Mouse (Mus musculus) midbrain, embryonic 15.5 days (tissue): ENCODE results near the gene Atp6v1f. TPM values are rescaled to one million over a fixed set of nuclear protein-coding genes. Genes with fewer than 3 reads are reported as not detected.

Source experiments
- ATAC-seq: fragments of 200-750 bp; cut with Nextera tagmentation; replicated peaks from 2 replicates; pipeline ENCODE4 v1.8.0; 2017; ENCODE audit warnings: moderate TSS enrichment
- H3K27ac ChIP-seq: fragments of 300-500 bp; sonication (generic); 2 replicates; pipeline ENCODE4 v1.5.1; 2015; ENCODE audit warnings: mild to moderate bottlenecking, inconsistent platforms
- H3K27me3 ChIP-seq: fragments of 300-500 bp; sonication (generic); replicated peaks from 2 replicates; pipeline ENCODE4 v1.6.1; 2015; ENCODE audit warnings: inconsistent platforms
- H3K36me3 ChIP-seq: fragments of 300-500 bp; sonication (generic); replicated peaks from 2 replicates; pipeline ENCODE4 v1.6.1; 2015; ENCODE audit warnings: inconsistent platforms
- H3K4me1 ChIP-seq: fragments of 300-500 bp; sonication (generic); 2 replicates; pipeline ENCODE4 v1.6.1; 2015; ENCODE audit warnings: inconsistent platforms
- H3K4me2 ChIP-seq: fragments of 300-500 bp; sonication (generic); 2 replicates; pipeline ENCODE4 v1.6.1; 2015; ENCODE audit warnings: inconsistent platforms, mild to moderate bottlenecking, moderate library complexity
- H3K4me3 ChIP-seq: fragments of 300-500 bp; sonication (generic); 2 replicates; pipeline ENCODE4 v1.5.1; 2015; ENCODE audit warnings: mild to moderate bottlenecking, inconsistent platforms
- H3K9ac ChIP-seq: fragments of 300-500 bp; sonication (generic); 2 replicates; pipeline ENCODE4 v1.6.1; 2015; ENCODE audit warnings: mild to moderate bottlenecking, inconsistent platforms
- H3K9me3 ChIP-seq: fragments of 300-500 bp; sonication (generic); 2 replicates; pipeline ENCODE4 v1.6.1; 2016; ENCODE audit warnings: inconsistent platforms
- WGBS: fragments of 180-500 bp; shearing (Covaris S2); methylation state at CpG from one replicate; pipeline ENCODE4 v1.1.7; 2015; ENCODE audit warnings: mixed read lengths; 5-methylcytosine and 5-hydroxymethylcytosine counted together
- polyA plus RNA-seq: library from polyadenylated mRNA; unstranded; fragments of >200 nt; fragmentation: Nextera tagmentation; extraction: Ambion mirVana; gene quantifications from 2 replicates; pipeline ENCODE4 v1.2.1, GENCODE M21; 2015

Gene Atp6v1f
- polyA plus RNA-seq, 1 experiment from 2014 or later, result 342 TPM

DNA sequence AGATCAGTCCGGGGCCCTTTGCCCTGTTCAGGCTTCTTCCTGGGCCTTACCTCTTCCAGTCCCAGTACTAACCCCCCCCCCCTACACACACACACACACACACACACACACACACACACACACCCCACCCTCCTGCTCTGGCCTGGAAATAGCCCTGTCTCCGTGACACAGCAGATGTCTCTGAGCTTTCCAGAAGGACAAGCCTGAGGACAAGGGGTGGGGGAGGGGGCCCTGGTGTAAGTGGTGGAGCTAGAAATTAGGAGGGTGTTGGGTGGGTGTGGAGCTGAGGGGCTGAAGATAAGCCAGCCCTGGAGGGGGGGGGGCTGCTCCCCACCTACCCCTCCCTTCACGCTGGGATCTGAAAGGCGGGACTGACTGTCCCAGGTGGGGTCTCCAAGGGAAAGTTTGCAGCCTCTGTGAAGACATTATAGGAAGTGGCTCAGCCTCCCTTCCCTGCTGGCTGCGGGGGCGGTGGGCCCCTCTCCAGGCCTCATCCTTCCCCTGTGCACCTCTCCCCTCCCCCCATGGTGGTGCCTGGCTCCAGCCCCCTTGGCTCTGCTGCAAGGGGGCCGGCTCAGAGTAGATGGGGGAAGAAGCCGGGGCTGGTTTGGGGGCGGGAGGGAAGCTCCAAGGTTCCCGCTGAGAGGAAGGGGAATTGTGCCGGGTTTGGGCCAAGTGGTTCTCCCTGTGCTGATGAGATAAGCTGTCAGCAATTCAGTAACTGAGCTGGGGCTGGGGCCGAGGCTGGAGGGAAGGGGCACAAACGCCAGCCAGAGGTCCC lies 32.4 kb upstream of the Atp6v1f start:
- Histone ChIP-seq H3K27me3 (peaks cover 39% of the 10 kb centered on the region), H3K27ac (peak overlapping the region; percentile 62; the same call in 1 of the 2 replicates), H3K4me3 (no peak overlapping the region), H3K9ac (no peak overlapping the region), H3K9me3 (no peaks in the 10 kb centered on the region), H3K4me1 (peaks cover 35% of the 10 kb centered on the region), H3K36me3 (no peaks in the 10 kb centered on the region), H3K4me2 (peak overlapping the region; percentile 72)
- peak; percentile 65 for ATAC-seq
- 8% methylated on average over 13 of the region's 13 CpGs for WGBS

DNA sequence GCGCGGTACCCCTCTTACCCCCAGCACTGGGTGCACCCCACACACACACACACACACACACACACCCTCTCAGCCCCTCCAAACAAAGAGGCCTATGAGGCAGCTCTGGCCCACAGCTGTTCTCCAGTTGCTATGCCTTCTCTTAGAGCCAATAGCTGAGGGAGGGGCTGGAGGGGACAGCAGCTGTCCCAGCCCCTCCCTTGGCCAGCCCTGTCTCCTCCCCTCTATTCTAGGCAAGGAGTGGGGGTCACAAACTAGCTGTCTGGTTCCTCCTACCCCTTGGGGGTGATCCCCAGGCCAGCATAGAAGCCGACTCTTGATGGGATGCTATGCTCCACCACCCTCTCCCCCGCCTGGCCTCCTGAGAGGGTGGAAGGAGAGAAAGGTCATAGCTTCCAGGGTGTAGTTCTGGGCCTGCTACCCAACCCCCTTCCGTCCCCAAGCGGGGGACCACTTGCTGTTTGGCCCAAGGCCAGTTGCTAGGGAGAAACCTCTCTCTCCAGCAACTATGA lies 31.5 kb upstream of the Atp6v1f start:
- no peak overlapping the region for H3K9ac ChIP-seq
- no peak overlapping the region for H3K4me3 ChIP-seq
- peak; percentile 60 for ATAC-seq
- H3K4me1 ChIP-seq, result peaks cover 35% of the 10 kb centered on the region
- peak overlapping the region; percentile 62 for H3K27ac ChIP-seq
- WGBS, result 15% methylated on average over 6 of the region's 6 CpGs
- peaks cover 34% of the 10 kb centered on the region for H3K27me3 ChIP-seq
- no peaks in the 10 kb centered on the region for H3K36me3 ChIP-seq
- H3K9me3 ChIP-seq, result no peaks in the 10 kb centered on the region
- H3K4me2 ChIP-seq, result peak overlapping the region; percentile 15; the same call in 1 of the 2 replicates

DNA sequence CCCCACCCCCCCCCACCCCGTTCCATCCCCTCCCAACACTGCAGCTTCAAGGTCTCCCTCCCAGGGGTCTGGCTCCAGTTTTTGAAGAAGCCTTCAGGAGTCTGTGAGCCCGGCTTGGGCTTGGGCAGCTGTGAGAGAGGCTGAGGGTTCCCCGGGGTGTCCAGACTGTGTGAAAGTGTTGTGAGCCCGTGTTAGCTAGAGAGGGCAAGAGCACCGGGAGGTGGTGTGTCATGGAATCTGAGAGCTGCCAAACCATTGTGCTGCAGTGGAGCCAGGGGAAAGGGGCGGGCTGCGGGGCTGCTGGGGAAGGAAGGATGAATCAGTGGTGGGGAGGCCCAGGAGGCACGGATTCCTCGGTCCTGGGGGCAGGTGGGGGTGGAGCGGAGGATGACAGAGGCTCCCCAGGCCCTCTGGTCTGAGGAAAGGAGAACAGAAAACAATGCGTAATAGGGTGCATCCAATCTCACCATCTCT lies 31.0 kb upstream of the Atp6v1f start:
- Histone ChIP-seq H3K4me3 (no peak overlapping the region), H3K4me1 (peaks cover 35% of the 10 kb centered on the region), H3K36me3 (no peaks in the 10 kb centered on the region), H3K9ac (no peak overlapping the region), H3K27me3 (peaks cover 31% of the 10 kb centered on the region), H3K9me3 (no peaks in the 10 kb centered on the region), H3K4me2 (peak overlapping the region; percentile 15; the same call in 1 of the 2 replicates), H3K27ac (peak overlapping the region; percentile 54)
- 5% methylated on average over 11 of the region's 11 CpGs for WGBS
- ATAC-seq, result peak; percentile 35

DNA sequence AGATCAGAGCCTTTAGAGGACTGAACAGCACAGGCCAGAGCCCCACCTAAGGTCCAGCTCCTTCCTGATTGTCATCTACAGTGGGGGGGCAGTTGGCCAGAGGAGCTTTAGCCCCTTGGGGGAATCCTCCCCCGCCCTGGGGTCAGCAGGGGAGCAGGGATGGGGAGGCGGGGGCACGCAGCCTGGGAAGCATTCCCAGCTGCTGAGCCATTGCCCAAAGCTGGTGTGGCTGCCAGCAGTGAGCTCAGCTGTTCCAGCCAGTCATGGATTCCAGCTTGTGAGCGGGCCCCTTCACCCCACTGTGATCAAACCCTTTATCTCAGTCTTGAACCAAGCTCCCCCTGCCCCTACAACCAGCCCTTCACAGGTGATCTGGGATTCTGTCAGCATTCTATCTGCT lies 28.3 kb upstream of the Atp6v1f start:
- H3K36me3 ChIP-seq, result no peaks in the 10 kb centered on the region
- no peaks in the 10 kb centered on the region for H3K9me3 ChIP-seq
- no peak for ATAC-seq
- H3K4me3 ChIP-seq, result no peak overlapping the region
- H3K9ac ChIP-seq, result no peak overlapping the region
- peaks cover 12% of the 10 kb centered on the region for H3K27me3 ChIP-seq
- 78% methylated on average over 4 of the region's 4 CpGs for WGBS
- H3K4me1 ChIP-seq, result peaks cover 21% of the 10 kb centered on the region
- no peak overlapping the region for H3K27ac ChIP-seq
- H3K4me2 ChIP-seq, result no peak overlapping the region

DNA sequence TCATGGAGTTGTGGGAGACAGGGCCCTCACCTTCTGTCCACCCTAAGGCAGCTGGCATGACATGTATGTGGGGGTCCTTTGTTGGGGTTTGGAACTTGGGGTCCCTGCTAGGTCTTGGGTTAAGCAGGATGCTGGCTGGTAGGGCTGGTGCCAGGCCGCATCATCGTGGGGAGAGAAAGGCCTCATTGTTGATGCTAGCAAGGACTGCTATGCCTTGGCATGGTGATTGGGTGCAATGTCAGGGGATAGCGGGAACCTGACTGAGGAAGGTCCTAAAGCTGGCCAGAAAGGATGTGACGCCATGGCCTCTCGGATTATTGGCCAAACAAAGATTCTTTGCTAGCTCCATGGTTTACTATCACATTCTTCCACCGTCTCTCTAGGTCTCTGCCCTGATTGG lies 27.7 kb upstream of the Atp6v1f start:
- Histone ChIP-seq H3K27ac (no peak overlapping the region), H3K4me1 (peaks cover 21% of the 10 kb centered on the region), H3K9ac (no peak overlapping the region), H3K36me3 (no peaks in the 10 kb centered on the region), H3K4me2 (no peak overlapping the region), H3K4me3 (no peak overlapping the region), H3K9me3 (no peaks in the 10 kb centered on the region), H3K27me3 (peaks cover 7% of the 10 kb centered on the region; the same call in 1 of the 2 replicates)
- WGBS, result 91% methylated on average over 6 of the region's 6 CpGs
- ATAC-seq, result no peak

DNA sequence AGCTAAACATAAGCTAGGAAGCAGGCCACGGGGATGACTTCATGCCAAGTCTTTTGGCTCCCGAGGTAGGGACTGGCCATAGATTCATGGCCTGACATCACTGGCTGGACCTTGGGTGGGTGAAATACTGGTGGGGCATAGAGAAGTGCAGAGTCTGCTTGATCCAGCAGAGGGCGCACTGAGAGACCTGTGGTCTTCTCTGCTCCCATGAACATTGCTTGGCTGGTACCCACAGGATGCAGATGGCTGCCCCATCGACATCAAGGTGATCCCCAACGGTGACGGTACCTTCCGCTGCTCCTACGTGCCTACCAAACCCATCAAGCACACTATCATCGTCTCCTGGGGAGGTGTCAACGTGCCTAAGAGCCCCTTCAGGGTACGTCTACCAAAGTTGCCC lies 22.7 kb upstream of the Atp6v1f start:
- no peak overlapping the region for H3K27ac ChIP-seq
- H3K27me3 ChIP-seq, result no peaks in the 10 kb centered on the region
- no peak overlapping the region for H3K9ac ChIP-seq
- no peaks in the 10 kb centered on the region for H3K4me1 ChIP-seq
- no peak overlapping the region for H3K4me2 ChIP-seq
- 71% methylated on average over 11 of the region's 11 CpGs for WGBS
- H3K4me3 ChIP-seq, result no peak overlapping the region
- no peaks in the 10 kb centered on the region for H3K36me3 ChIP-seq
- no peaks in the 10 kb centered on the region for H3K9me3 ChIP-seq
- ATAC-seq, result no peak

DNA sequence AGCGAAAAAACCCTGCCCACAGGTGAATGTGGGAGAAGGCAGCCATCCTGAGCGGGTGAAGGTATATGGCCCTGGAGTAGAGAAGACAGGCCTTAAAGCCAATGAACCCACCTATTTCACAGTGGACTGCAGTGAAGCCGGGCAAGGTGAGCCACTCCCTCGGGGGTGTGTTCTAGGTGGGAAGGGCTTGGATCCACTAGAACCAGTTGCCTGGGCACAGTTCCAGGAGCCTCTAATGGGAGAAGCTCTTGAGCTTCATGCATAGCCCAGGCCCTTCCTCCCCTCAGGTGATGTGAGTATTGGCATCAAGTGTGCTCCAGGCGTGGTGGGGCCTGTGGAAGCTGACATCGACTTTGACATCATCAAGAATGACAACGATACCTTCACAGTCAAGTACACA lies 22.2 kb upstream of the Atp6v1f start:
- WGBS, result 95% methylated on average over 7 of the region's 7 CpGs
- H3K36me3 ChIP-seq, result no peaks in the 10 kb centered on the region
- H3K4me3 ChIP-seq, result no peak overlapping the region

DNA sequence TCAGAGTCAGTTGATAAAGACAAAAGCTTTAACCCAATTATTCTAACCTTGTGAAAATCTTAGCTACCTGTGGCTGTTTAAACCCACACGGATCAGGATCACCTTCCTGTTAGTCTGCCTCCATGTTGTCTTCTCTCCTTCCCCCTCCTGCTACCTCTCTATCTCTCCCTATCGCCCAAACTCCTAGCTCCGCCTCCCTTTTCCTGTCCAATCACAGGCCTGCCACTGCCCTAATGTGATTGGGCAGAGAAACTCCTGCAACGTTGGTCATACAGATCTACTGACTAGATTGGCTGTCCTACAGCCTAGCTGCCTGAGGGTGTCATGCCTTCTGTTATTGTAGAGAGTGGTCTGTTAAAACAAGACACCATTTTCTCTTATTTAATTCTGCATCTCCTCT lies 17.7 kb upstream of the Atp6v1f start:
- H3K9ac ChIP-seq, result no peak overlapping the region
- no peaks in the 10 kb centered on the region for H3K4me1 ChIP-seq
- no peak overlapping the region for H3K27ac ChIP-seq
- no peaks in the 10 kb centered on the region for H3K36me3 ChIP-seq
- no peaks in the 10 kb centered on the region for H3K9me3 ChIP-seq
- no peak overlapping the region for H3K4me3 ChIP-seq
- no peak for ATAC-seq
- H3K4me2 ChIP-seq, result no peak overlapping the region
- 39% methylated on average over 4 of the region's 4 CpGs for WGBS
- no peaks in the 10 kb centered on the region for H3K27me3 ChIP-seq

More for the DNA sequence above, 22.2 kb upstream of the Atp6v1f start:
- Histone ChIP-seq H3K27ac (no peak overlapping the region), H3K27me3 (no peaks in the 10 kb centered on the region), H3K4me1 (no peaks in the 10 kb centered on the region), H3K4me2 (no peak overlapping the region), H3K9me3 (no peaks in the 10 kb centered on the region), H3K9ac (no peak overlapping the region)
- ATAC-seq, result no peak

DNA sequence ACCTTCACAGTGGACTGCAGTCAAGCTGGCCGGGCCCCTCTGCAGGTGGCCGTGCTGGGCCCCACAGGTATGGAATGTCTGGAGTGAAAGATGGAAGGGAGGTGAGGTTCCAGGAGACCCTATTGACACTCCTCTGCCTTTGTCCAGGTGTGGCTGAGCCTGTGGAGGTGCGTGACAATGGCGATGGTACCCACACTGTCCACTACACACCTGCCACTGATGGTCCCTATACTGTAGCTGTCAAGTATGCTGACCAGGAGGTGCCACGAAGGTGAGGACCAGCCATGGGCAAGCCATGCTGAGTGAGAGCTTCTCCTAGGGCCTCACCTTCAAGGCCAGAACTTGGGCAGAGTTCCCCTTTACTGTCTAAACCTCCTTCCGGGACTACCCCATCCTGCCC lies 16.9 kb upstream of the Atp6v1f start:
- no peak for ATAC-seq
- H3K9me3 ChIP-seq, result no peaks in the 10 kb centered on the region
- no peak overlapping the region for H3K4me3 ChIP-seq
- H3K4me2 ChIP-seq, result no peak overlapping the region
- H3K36me3 ChIP-seq, result no peaks in the 10 kb centered on the region
- no peak overlapping the region for H3K27ac ChIP-seq
- WGBS, result 97% methylated on average over 6 of the region's 6 CpGs
- no peaks in the 10 kb centered on the region for H3K4me1 ChIP-seq
- H3K9ac ChIP-seq, result no peak overlapping the region
- no peaks in the 10 kb centered on the region for H3K27me3 ChIP-seq

DNA sequence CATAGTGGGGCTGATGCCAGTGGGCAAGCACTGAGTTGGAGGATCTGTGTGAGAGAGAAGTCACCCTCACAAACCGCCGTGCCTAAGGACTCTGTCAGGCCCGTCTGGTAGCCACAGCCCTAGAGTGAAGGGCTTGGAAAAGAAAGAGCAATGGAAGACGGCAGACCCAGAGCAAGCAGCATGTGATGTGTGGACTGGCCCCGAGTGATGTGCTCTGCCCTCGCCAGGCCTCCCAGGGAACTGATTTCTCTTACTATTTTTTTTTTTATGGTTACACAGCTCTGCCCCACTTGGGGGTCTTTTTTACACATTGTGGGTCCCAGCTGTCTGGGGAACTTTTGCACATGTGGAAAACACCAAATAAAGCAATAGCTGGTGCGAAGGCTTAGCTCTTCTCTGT lies 6.0 kb upstream of the Atp6v1f start:
- Histone ChIP-seq H3K4me1 (no peaks in the 10 kb centered on the region), H3K4me2 (no peak overlapping the region), H3K36me3 (no peaks in the 10 kb centered on the region), H3K27me3 (no peaks in the 10 kb centered on the region), H3K27ac (no peak overlapping the region), H3K4me3 (no peak overlapping the region), H3K9ac (no peak overlapping the region), H3K9me3 (no peaks in the 10 kb centered on the region)
- 62% methylated on average over 7 of the region's 7 CpGs for WGBS
- ATAC-seq, result no peak

DNA sequence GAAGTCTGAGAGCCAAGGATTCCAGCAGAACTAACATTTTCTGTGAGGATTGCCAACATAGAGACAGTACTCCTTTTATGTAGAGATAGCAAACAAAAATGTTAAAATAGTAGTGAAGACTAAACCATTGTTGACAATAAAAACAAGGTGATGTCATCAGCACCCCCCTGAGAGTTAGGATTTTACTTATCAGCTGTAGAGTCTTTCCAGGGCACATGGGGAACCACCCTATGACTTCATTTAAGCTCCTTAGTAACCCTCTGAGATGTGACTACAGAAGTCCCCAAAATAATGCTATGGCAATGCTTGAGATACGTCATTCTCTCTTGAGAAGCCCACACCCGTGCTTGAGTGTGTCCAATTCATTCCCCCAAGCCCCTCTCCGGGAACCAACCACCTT lies 4.1 kb upstream of the Atp6v1f start:
- peaks cover 4% of the 10 kb centered on the region for H3K4me1 ChIP-seq
- no peaks in the 10 kb centered on the region for H3K27me3 ChIP-seq
- 67% methylated on average over 3 of the region's 3 CpGs for WGBS
- no peak overlapping the region for H3K4me3 ChIP-seq
- no peaks in the 10 kb centered on the region for H3K36me3 ChIP-seq
- no peak for ATAC-seq
- no peaks in the 10 kb centered on the region for H3K9me3 ChIP-seq
- no peak overlapping the region for H3K4me2 ChIP-seq
- no peak overlapping the region for H3K9ac ChIP-seq
- no peak overlapping the region for H3K27ac ChIP-seq

DNA sequence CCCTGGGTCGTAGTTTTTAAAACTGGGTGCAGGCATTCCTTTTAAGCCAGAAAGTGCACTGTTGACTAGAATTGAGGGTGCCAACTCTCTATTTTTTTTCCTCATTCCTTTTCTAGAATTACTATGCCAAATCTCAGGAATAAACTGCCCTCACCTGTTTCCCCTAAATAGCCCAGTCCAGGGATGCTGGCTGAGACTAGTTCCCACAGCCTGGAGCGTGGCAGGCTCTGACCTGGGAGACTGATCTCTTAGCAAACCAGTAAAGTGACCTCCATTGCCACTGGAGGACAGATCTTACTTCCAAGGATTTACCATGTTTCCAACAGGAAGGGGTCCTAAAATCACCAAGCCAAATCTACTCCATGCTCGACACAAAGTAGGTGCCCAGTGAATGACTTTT lies 1.3 kb downstream of the Atp6v1f start:
- Histone ChIP-seq H3K4me2 (peak overlapping the region; percentile 58), H3K9ac (no peak overlapping the region), H3K4me3 (peak overlapping the region; percentile 69), H3K9me3 (no peaks in the 10 kb centered on the region), H3K36me3 (peaks cover 5% of the 10 kb centered on the region; the same call in 1 of the 2 replicates), H3K27ac (no peak overlapping the region), H3K27me3 (no peaks in the 10 kb centered on the region; the same call in 1 of the 2 replicates), H3K4me1 (peaks cover 16% of the 10 kb centered on the region)
- ATAC-seq, result no peak
- 90% methylated on average over 3 of the region's 3 CpGs for WGBS

DNA sequence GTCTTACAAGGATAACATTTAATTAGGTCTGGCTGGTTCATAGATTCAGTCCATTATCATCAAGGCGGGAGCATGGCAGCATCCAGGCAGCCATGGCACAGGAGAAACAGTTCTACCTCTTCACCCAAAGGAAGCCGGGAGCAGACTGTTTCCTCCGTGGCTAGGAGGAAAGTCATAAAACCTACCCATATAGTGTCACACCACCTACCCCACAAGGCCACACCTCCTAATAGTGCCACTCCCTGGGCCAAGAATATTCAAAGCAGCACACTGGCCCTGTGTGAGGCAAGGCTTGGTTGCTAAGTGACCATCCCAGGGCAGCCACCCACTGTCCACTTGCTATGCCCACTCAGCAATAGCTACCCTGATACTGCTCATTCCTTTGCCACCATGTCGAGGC lies 3.6 kb downstream of the Atp6v1f start, which contains the start of gene Atp6v1fnb:
Gene Atp6v1fnb (plus strand): TSS at position 301 of the 400 bp plus-strand sequence.
- H3K9me3 ChIP-seq, result no peaks in the 10 kb centered on the region
- no peak for ATAC-seq
- H3K9ac ChIP-seq, result no peak within 1 kb of the TSS
- peaks cover 19% of the 10 kb centered on the region for H3K4me1 ChIP-seq
- no peak within 1 kb of the TSS for H3K27ac ChIP-seq
- H3K4me2 ChIP-seq, result no peak within 1 kb of the TSS
- peaks cover 5% of the 10 kb centered on the region for H3K27me3 ChIP-seq
- no peak within 1 kb of the TSS for H3K4me3 ChIP-seq
- 85% methylated on average over 4 of the region's 4 CpGs for WGBS
- peaks cover 5% of the 10 kb centered on the region; the same call in 1 of the 2 replicates for H3K36me3 ChIP-seq
